Mouse (Mus musculus): Measurements from ENCODE around the gene Ebna1bp2. TPM values are rescaled to one million over a fixed set of nuclear protein-coding genes. Genes with fewer than 3 reads are reported as not detected.

The Ebna1bp2 gene
- polyA plus RNA-seq, 1 experiment from 2014 or later = 133 TPM

Other genes starting within 250 kb of the Ebna1bp2 start
- 7.7 and 8.1 TPM in 2 replicates for gene Szt2, start 211.5 kb upstream of the Ebna1bp2 start, polyA plus RNA-seq (2015; fragmentation: Nextera tagmentation; extraction: Ambion mirVana)
- gene Med8, start 211.5 kb upstream of the Ebna1bp2 start, polyA plus RNA-seq (2015; fragmentation: Nextera tagmentation; extraction: Ambion mirVana) = 94.7 and 102 TPM in 2 replicates
- 122 and 125 TPM in 2 replicates for gene Elovl1, start 192.7 kb upstream of the Ebna1bp2 start, polyA plus RNA-seq (2015; fragmentation: Nextera tagmentation; extraction: Ambion mirVana)
- 284 and 293 TPM in 2 replicates for gene Cdc20, start 183.4 kb upstream of the Ebna1bp2 start, polyA plus RNA-seq (2015; fragmentation: Nextera tagmentation; extraction: Ambion mirVana)
- gene Mpl, start 163.3 kb upstream of the Ebna1bp2 start, polyA plus RNA-seq (2015; fragmentation: Nextera tagmentation; extraction: Ambion mirVana) = 0.28 and 0.30 TPM in 2 replicates
- gene Tie1, start 130.7 kb upstream of the Ebna1bp2 start, polyA plus RNA-seq (2015; fragmentation: Nextera tagmentation; extraction: Ambion mirVana) = 65.3 and 66.4 TPM in 2 replicates
- gene 2610528J11Rik, start 93.8 kb upstream of the Ebna1bp2 start, polyA plus RNA-seq (2015; fragmentation: Nextera tagmentation; extraction: Ambion mirVana) = 30.1 and 33.1 TPM in 2 replicates
- 8.0 and 8.9 TPM in 2 replicates for gene Tmem125, start 76.8 kb upstream of the Ebna1bp2 start, polyA plus RNA-seq (2015; fragmentation: Nextera tagmentation; extraction: Ambion mirVana)
- 0.10 and 0.19 TPM in 2 replicates for gene Cfap57, start within 50 bp of the Ebna1bp2 start, polyA plus RNA-seq (2015; fragmentation: Nextera tagmentation; extraction: Ambion mirVana)
- gene Olfr62, start 38.2 kb downstream of the Ebna1bp2 start, polyA plus RNA-seq (2015; fragmentation: Nextera tagmentation; extraction: Ambion mirVana) = not detected in 2 replicates
- gene Olfr1342, start 72.0 kb downstream of the Ebna1bp2 start, polyA plus RNA-seq (2015; fragmentation: Nextera tagmentation; extraction: Ambion mirVana) = 0.09 and 0.15 TPM in 2 replicates
- gene Olfr1341, start 82.7 kb downstream of the Ebna1bp2 start, polyA plus RNA-seq (2015; fragmentation: Nextera tagmentation; extraction: Ambion mirVana) = not detected in 2 replicates
- not detected in 2 replicates for gene Olfr1340, start 99.3 kb downstream of the Ebna1bp2 start, polyA plus RNA-seq (2015; fragmentation: Nextera tagmentation; extraction: Ambion mirVana)
- not detected in 2 replicates for gene Olfr1339, start 111.4 kb downstream of the Ebna1bp2 start, polyA plus RNA-seq (2015; fragmentation: Nextera tagmentation; extraction: Ambion mirVana)
- gene Olfr1338, start 137.9 kb downstream of the Ebna1bp2 start, polyA plus RNA-seq (2015; fragmentation: Nextera tagmentation; extraction: Ambion mirVana) = not detected in 2 replicates
- not detected in 2 replicates for gene Olfr1337, start 161.8 kb downstream of the Ebna1bp2 start, polyA plus RNA-seq (2015; fragmentation: Nextera tagmentation; extraction: Ambion mirVana)
- not detected in 2 replicates for gene Olfr1335, start 189.1 kb downstream of the Ebna1bp2 start, polyA plus RNA-seq (2015; fragmentation: Nextera tagmentation; extraction: Ambion mirVana)
- gene Olfr1333, start 215.5 kb downstream of the Ebna1bp2 start, polyA plus RNA-seq (2015; fragmentation: Nextera tagmentation; extraction: Ambion mirVana) = not detected in 2 replicates
- not detected in 2 replicates for gene Olfr1331, start 243.8 kb downstream of the Ebna1bp2 start, polyA plus RNA-seq (2015; fragmentation: Nextera tagmentation; extraction: Ambion mirVana)

Measured in kidney, embryonic 16.5 days (tissue).